Mouse (Mus musculus): ENCODE measurements around the gene Sspn. TPM values are rescaled to one million over a fixed set of nuclear protein-coding genes. Genes with fewer than 3 reads are reported as not detected.

The Sspn gene
- total RNA-seq, 1 experiment, result 0.27 TPM

GRCm38 (mm10) chr6:145977344-145977743 is 45.9 kb downstream of the Sspn start:
- H3K9ac ChIP-seq (ENCODE audit: insufficient read depth, low read depth, low read length, poor library complexity, severe bottlenecking), result no peak overlapping the region
- no peak for DNase-seq (ENCODE audit: low read depth, low spot score)
- H3K4me3 ChIP-seq (ENCODE audit: insufficient read depth in 1 of 2, low read depth in 1 of 2, low read length in 2 of 2, poor library complexity in 1 of 2, severe bottlenecking in 1 of 2), result no peak overlapping the region
- in situ Hi-C loops (cut with MboI; ENCODE audit: low sequenced_read_pairs in 2 of 2, unreplicated experiment in 2 of 2), result no loop called here
- TF ChIP-seq HCFC1 (IDR thresholded peaks at IDR 0.05; ENCODE audit: borderline replicate concordance, insufficient read depth, low read length) (no peak), ZC3H11A (IDR thresholded peaks at IDR 0.05; ENCODE audit: borderline replicate concordance, low read depth, low read length) (no peak), CHD2 (IDR thresholded peaks at IDR 0.05; ENCODE audit: low read depth, low read length) (no peak), ZNF384 (IDR thresholded peaks at IDR 0.05; ENCODE audit: low read depth, low read length) (no peak), MAFK (IDR thresholded peaks at IDR 0.05; ENCODE audit: insufficient read depth, low read depth, low read length) (no peak)
- no peak overlapping the region for H3K27ac ChIP-seq (ENCODE audit: insufficient read depth, low read depth, low read length, poor library complexity, severe bottlenecking)
- no peaks in the 10 kb centered on the region for H3K36me3 ChIP-seq (ENCODE audit: control insufficient read depth, insufficient read depth, low read length, poor library complexity, severe bottlenecking)
- H3K9me3 ChIP-seq (ENCODE audit: control insufficient read depth, insufficient read depth, low read depth, low read length), result no peaks in the 10 kb centered on the region
- H3K4me1 ChIP-seq (ENCODE audit: control insufficient read depth in 2 of 2, insufficient read depth in 2 of 2, low read length in 2 of 2, poor library complexity in 1 of 2), result no peaks in the 10 kb centered on the region

GRCm38 (mm10) chr6:145977771-145978450 is 46.5 kb downstream of the Sspn start:
- TF ChIP-seq CHD2 (IDR thresholded peaks at IDR 0.05; ENCODE audit: low read depth, low read length) (no peak), MAFK (IDR thresholded peaks at IDR 0.05; ENCODE audit: insufficient read depth, low read depth, low read length) (no peak), ZNF384 (IDR thresholded peaks at IDR 0.05; ENCODE audit: low read depth, low read length) (no peak), HCFC1 (IDR thresholded peaks at IDR 0.05; ENCODE audit: borderline replicate concordance, insufficient read depth, low read length) (no peak)
- H3K27ac ChIP-seq (ENCODE audit: insufficient read depth, low read depth, low read length, poor library complexity, severe bottlenecking), result no peak overlapping the region
- H3K36me3 ChIP-seq (ENCODE audit: control insufficient read depth, insufficient read depth, low read length, poor library complexity, severe bottlenecking), result no peaks in the 10 kb centered on the region
- DNase-seq (ENCODE audit: low read depth, low spot score), result no peak
- no peak overlapping the region for H3K9ac ChIP-seq (ENCODE audit: insufficient read depth, low read depth, low read length, poor library complexity, severe bottlenecking)
- no peaks in the 10 kb centered on the region for H3K9me3 ChIP-seq (ENCODE audit: control insufficient read depth, insufficient read depth, low read depth, low read length)
- H3K4me1 ChIP-seq (ENCODE audit: control insufficient read depth in 2 of 2, insufficient read depth in 2 of 2, low read length in 2 of 2, poor library complexity in 1 of 2), result no peaks in the 10 kb centered on the region
- H3K4me3 ChIP-seq (ENCODE audit: insufficient read depth in 1 of 2, low read depth in 1 of 2, low read length in 2 of 2, poor library complexity in 1 of 2, severe bottlenecking in 1 of 2), result no peak overlapping the region
- in situ Hi-C loops (cut with MboI; ENCODE audit: low sequenced_read_pairs in 2 of 2, unreplicated experiment in 2 of 2), result no loop called here

GRCm38 (mm10) chr6:145981074-145981473 is 49.6 kb downstream of the Sspn start:
- Histone ChIP-seq H3K9ac (ENCODE audit: insufficient read depth, low read depth, low read length, poor library complexity, severe bottlenecking) (no peak overlapping the region), H3K4me1 (ENCODE audit: control insufficient read depth in 2 of 2, insufficient read depth in 2 of 2, low read length in 2 of 2, poor library complexity in 1 of 2) (no peaks in the 10 kb centered on the region), H3K27ac (ENCODE audit: insufficient read depth, low read depth, low read length, poor library complexity, severe bottlenecking) (no peak overlapping the region), H3K36me3 (ENCODE audit: control insufficient read depth, insufficient read depth, low read length, poor library complexity, severe bottlenecking) (no peaks in the 10 kb centered on the region), H3K9me3 (ENCODE audit: control insufficient read depth, insufficient read depth, low read depth, low read length) (no peaks in the 10 kb centered on the region), H3K4me3 (ENCODE audit: insufficient read depth in 1 of 2, low read depth in 1 of 2, low read length in 2 of 2, poor library complexity in 1 of 2, severe bottlenecking in 1 of 2) (no peak overlapping the region)
- DNase-seq (ENCODE audit: low read depth, low spot score), result no peak
- in situ Hi-C loops (cut with MboI; ENCODE audit: low sequenced_read_pairs in 2 of 2, unreplicated experiment in 2 of 2), result no loop called here
- TF ChIP-seq CHD2 (IDR thresholded peaks at IDR 0.05; ENCODE audit: low read depth, low read length) (no peak), MAFK (IDR thresholded peaks at IDR 0.05; ENCODE audit: insufficient read depth, low read depth, low read length) (no peak), HCFC1 (IDR thresholded peaks at IDR 0.05; ENCODE audit: borderline replicate concordance, insufficient read depth, low read length) (no peak), ZC3H11A (IDR thresholded peaks at IDR 0.05; ENCODE audit: borderline replicate concordance, low read depth, low read length) (no peak), ZNF384 (IDR thresholded peaks at IDR 0.05; ENCODE audit: low read depth, low read length) (no peak)

GRCm38 (mm10) chr6:145982335-145982734 is 50.9 kb downstream of the Sspn start:
- Histone ChIP-seq H3K36me3 (ENCODE audit: control insufficient read depth, insufficient read depth, low read length, poor library complexity, severe bottlenecking) (no peaks in the 10 kb centered on the region), H3K9ac (ENCODE audit: insufficient read depth, low read depth, low read length, poor library complexity, severe bottlenecking) (no peak overlapping the region), H3K4me1 (ENCODE audit: control insufficient read depth in 2 of 2, insufficient read depth in 2 of 2, low read length in 2 of 2, poor library complexity in 1 of 2) (no peaks in the 10 kb centered on the region), H3K27ac (ENCODE audit: insufficient read depth, low read depth, low read length, poor library complexity, severe bottlenecking) (no peak overlapping the region), H3K9me3 (ENCODE audit: control insufficient read depth, insufficient read depth, low read depth, low read length) (no peaks in the 10 kb centered on the region), H3K4me3 (ENCODE audit: insufficient read depth in 1 of 2, low read depth in 1 of 2, low read length in 2 of 2, poor library complexity in 1 of 2, severe bottlenecking in 1 of 2) (no peak overlapping the region)
- DNase-seq (ENCODE audit: low read depth, low spot score), result no peak
- in situ Hi-C loops (cut with MboI; ENCODE audit: low sequenced_read_pairs in 2 of 2, unreplicated experiment in 2 of 2), result no loop called here
- TF ChIP-seq CHD2 (IDR thresholded peaks at IDR 0.05; ENCODE audit: low read depth, low read length) (no peak), ZC3H11A (IDR thresholded peaks at IDR 0.05; ENCODE audit: borderline replicate concordance, low read depth, low read length) (no peak), ZNF384 (IDR thresholded peaks at IDR 0.05; ENCODE audit: low read depth, low read length) (no peak), MAFK (IDR thresholded peaks at IDR 0.05; ENCODE audit: insufficient read depth, low read depth, low read length) (no peak), HCFC1 (IDR thresholded peaks at IDR 0.05; ENCODE audit: borderline replicate concordance, insufficient read depth, low read length) (no peak)
